Mouse (Mus musculus): ENCODE results near the gene Vav2. TPM values are rescaled to one million over a fixed set of nuclear protein-coding genes. Genes with fewer than 3 reads are reported as not detected.

The Vav2 gene
- polyA plus RNA-seq, 1 experiment: 24.6 TPM

DNA sequence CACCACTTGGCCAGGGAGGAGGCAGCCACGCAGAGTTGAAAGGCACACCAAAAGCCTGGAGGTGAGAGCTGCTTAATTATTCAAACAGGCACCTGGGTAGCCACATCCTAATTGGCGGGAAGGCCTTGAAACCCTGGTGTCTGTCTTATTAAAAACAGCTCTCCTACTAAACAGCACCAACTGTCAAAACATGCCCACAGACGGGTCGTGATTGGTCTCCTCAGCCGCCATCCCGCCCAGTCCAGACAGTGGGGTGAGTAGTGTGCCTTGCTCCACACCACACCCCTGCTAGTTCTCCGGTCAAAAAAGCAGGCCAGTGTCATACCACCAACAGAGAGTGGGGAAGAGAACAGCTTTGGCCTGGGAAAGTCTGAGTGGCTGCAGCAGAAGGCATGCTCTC, 100.5 kb downstream of the Vav2 start:
- H3K4me3 ChIP-seq (ENCODE audit: low read depth, low read length): no peak overlapping the region
- no peak overlapping the region for H3K27ac ChIP-seq (ENCODE audit: insufficient read depth, low read length)
- no peaks in the 10 kb centered on the region for H3K9me3 ChIP-seq (replicated peaks; ENCODE audit: control insufficient read depth, insufficient read depth, low read length, poor library complexity, severe bottlenecking)
- H3K27me3 ChIP-seq (ENCODE audit: control insufficient read depth, insufficient read depth, low read length, poor library complexity, severe bottlenecking): no peaks in the 10 kb centered on the region
- TF ChIP-seq CTCF (IDR thresholded peaks at IDR 0.05; ENCODE audit: low read depth, low read length) (no peak), EP300 (IDR thresholded peaks at IDR 0.05; ENCODE audit: insufficient read depth, low read depth, low read length) (no peak), POLR2A (IDR thresholded peaks at IDR 0.05; ENCODE audit: insufficient read depth, low read length) (no peak)
- H3K9ac ChIP-seq (ENCODE audit: low read depth, poor library complexity, severe bottlenecking): no peak overlapping the region
- peaks cover 5% of the 10 kb centered on the region for H3K4me1 ChIP-seq (ENCODE audit: control insufficient read depth, insufficient read depth, low read length)
- no peaks in the 10 kb centered on the region for H3K36me3 ChIP-seq (ENCODE audit: control insufficient read depth, insufficient read depth, low read length, poor library complexity, severe bottlenecking)

- no peaks in the 10 kb centered on the region for H3K9me3 ChIP-seq (replicated peaks; ENCODE audit: control insufficient read depth, insufficient read depth, low read length, poor library complexity, severe bottlenecking)
- peaks cover 7% of the 10 kb centered on the region for H3K4me1 ChIP-seq (ENCODE audit: control insufficient read depth, insufficient read depth, low read length)
- H3K27ac ChIP-seq (ENCODE audit: insufficient read depth, low read length): no peak overlapping the region
- no peak overlapping the region for H3K9ac ChIP-seq (ENCODE audit: low read depth, poor library complexity, severe bottlenecking)
- no peaks in the 10 kb centered on the region for H3K27me3 ChIP-seq (ENCODE audit: control insufficient read depth, insufficient read depth, low read length, poor library complexity, severe bottlenecking)
- no peak overlapping the region for H3K4me3 ChIP-seq (ENCODE audit: low read depth, low read length)
- no peak for TF ChIP-seq POLR2A (IDR thresholded peaks at IDR 0.05; ENCODE audit: insufficient read depth, low read length)
- TF ChIP-seq CTCF (IDR thresholded peaks at IDR 0.05; ENCODE audit: low read depth, low read length): no peak
- no peak for TF ChIP-seq EP300 (IDR thresholded peaks at IDR 0.05; ENCODE audit: insufficient read depth, low read depth, low read length)
- H3K36me3 ChIP-seq (ENCODE audit: control insufficient read depth, insufficient read depth, low read length, poor library complexity, severe bottlenecking): no peaks in the 10 kb centered on the region
Observed at GRCm38 (mm10) chr2:27324690-27325089, 102.1 kb downstream of the Vav2 start.

DNA sequence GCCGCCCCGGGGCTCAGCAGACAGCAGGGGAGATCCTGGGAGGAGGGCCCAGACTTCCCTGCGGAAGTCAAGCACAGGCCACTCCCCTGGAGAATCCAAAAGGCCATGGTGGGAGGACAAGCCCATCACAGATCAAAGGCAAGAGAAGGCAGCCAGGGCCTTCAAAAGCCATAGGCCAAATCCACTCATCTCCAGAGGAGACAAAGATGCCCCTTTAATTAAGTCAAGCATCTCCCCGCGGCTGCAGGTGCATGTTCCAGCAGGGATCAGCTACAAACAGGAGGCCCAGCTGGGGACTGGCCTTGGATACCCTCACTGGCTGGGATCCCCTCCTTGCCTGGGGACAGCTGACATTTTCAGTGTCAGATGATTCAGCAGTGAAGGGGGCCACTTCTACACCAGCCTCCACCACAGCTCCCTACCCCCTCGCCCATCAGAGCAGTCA, 105.4 kb downstream of the Vav2 start:
- no peaks in the 10 kb centered on the region for H3K36me3 ChIP-seq (ENCODE audit: control insufficient read depth, insufficient read depth, low read length, poor library complexity, severe bottlenecking)
- TF ChIP-seq EP300 (IDR thresholded peaks at IDR 0.05; ENCODE audit: insufficient read depth, low read depth, low read length) (no peak), CTCF (IDR thresholded peaks at IDR 0.05; ENCODE audit: low read depth, low read length) (no peak), POLR2A (IDR thresholded peaks at IDR 0.05; ENCODE audit: insufficient read depth, low read length) (no peak)
- H3K9me3 ChIP-seq (replicated peaks; ENCODE audit: control insufficient read depth, insufficient read depth, low read length, poor library complexity, severe bottlenecking): no peaks in the 10 kb centered on the region
- H3K27ac ChIP-seq (ENCODE audit: insufficient read depth, low read length): no peak overlapping the region; the same call in 1 of the 2 replicates
- H3K27me3 ChIP-seq (ENCODE audit: control insufficient read depth, insufficient read depth, low read length, poor library complexity, severe bottlenecking): no peaks in the 10 kb centered on the region
- H3K4me1 ChIP-seq (ENCODE audit: control insufficient read depth, insufficient read depth, low read length): peaks cover 4% of the 10 kb centered on the region
- H3K4me3 ChIP-seq (ENCODE audit: low read depth, low read length): no peak overlapping the region
- H3K9ac ChIP-seq (ENCODE audit: low read depth, poor library complexity, severe bottlenecking): no peak overlapping the region

DNA sequence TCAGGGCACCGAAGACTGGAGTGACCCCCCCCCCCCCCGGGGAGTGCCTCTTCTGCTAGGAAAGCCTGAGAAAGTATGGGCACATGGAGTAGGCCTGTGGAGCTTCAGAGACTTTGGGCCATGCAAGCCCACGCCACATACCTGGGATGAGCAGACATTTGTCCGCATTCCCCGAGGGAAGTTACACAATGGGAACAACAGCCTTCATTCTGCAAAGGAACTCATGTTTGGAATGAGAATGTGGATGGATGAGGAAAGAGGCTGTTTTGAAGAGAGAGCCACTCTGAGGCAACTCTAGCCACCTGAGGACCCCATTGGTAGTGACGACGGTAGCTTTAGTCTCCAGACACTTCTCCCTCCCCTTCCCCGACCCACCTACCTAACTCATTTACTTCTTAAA, 106.0 kb downstream of the Vav2 start:
- no peaks in the 10 kb centered on the region for H3K9me3 ChIP-seq (replicated peaks; ENCODE audit: control insufficient read depth, insufficient read depth, low read length, poor library complexity, severe bottlenecking)
- no peaks in the 10 kb centered on the region for H3K36me3 ChIP-seq (ENCODE audit: control insufficient read depth, insufficient read depth, low read length, poor library complexity, severe bottlenecking)
- H3K27me3 ChIP-seq (ENCODE audit: control insufficient read depth, insufficient read depth, low read length, poor library complexity, severe bottlenecking): no peaks in the 10 kb centered on the region
- peaks cover 4% of the 10 kb centered on the region for H3K4me1 ChIP-seq (ENCODE audit: control insufficient read depth, insufficient read depth, low read length)
- H3K9ac ChIP-seq (ENCODE audit: low read depth, poor library complexity, severe bottlenecking): no peak overlapping the region
- H3K27ac ChIP-seq (ENCODE audit: insufficient read depth, low read length): no peak overlapping the region; the same call in 1 of the 2 replicates
- no peak overlapping the region for H3K4me3 ChIP-seq (ENCODE audit: low read depth, low read length)
- no peak for TF ChIP-seq CTCF (IDR thresholded peaks at IDR 0.05; ENCODE audit: low read depth, low read length)

- Histone ChIP-seq H3K4me1 (ENCODE audit: control insufficient read depth, insufficient read depth, low read length) (peaks cover 4% of the 10 kb centered on the region), H3K27me3 (ENCODE audit: control insufficient read depth, insufficient read depth, low read length, poor library complexity, severe bottlenecking) (no peaks in the 10 kb centered on the region), H3K27ac (ENCODE audit: insufficient read depth, low read length) (no peak overlapping the region), H3K9ac (ENCODE audit: low read depth, poor library complexity, severe bottlenecking) (no peak overlapping the region), H3K9me3 (replicated peaks; ENCODE audit: control insufficient read depth, insufficient read depth, low read length, poor library complexity, severe bottlenecking) (no peaks in the 10 kb centered on the region), H3K4me3 (ENCODE audit: low read depth, low read length) (no peak overlapping the region), H3K36me3 (ENCODE audit: control insufficient read depth, insufficient read depth, low read length, poor library complexity, severe bottlenecking) (no peaks in the 10 kb centered on the region)
- TF ChIP-seq CTCF (IDR thresholded peaks at IDR 0.05; ENCODE audit: low read depth, low read length): no peak
- no peak for TF ChIP-seq POLR2A (IDR thresholded peaks at IDR 0.05; ENCODE audit: insufficient read depth, low read length)
- no peak for TF ChIP-seq EP300 (IDR thresholded peaks at IDR 0.05; ENCODE audit: insufficient read depth, low read depth, low read length)
Observed at GRCm38 (mm10) chr2:27318606-27319005, 108.2 kb downstream of the Vav2 start.

DNA sequence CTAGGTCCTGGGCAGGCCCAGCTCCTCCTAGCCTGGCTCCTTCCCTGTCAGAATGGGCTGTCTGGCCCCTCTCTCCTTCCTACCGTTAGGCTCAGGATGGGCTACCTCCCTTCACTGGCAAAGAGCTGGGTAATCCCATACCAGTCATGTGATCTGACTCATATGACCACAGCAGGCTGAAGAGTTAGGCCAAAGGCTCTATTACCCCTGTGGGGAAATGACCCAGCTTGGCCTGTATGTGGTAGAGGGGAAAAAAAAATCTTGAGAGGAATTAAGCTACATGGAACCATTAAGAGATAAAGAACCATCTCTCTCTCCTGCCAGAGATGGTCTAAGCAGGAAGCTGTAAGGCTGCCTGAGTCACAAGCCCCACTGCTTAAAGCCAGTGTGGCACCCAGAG, 108.6 kb downstream of the Vav2 start:
- no peak overlapping the region for H3K4me3 ChIP-seq (ENCODE audit: low read depth, low read length)
- H3K27me3 ChIP-seq (ENCODE audit: control insufficient read depth, insufficient read depth, low read length, poor library complexity, severe bottlenecking): no peaks in the 10 kb centered on the region
- no peak overlapping the region for H3K9ac ChIP-seq (ENCODE audit: low read depth, poor library complexity, severe bottlenecking)
- TF ChIP-seq EP300 (IDR thresholded peaks at IDR 0.05; ENCODE audit: insufficient read depth, low read depth, low read length) (no peak), CTCF (IDR thresholded peaks at IDR 0.05; ENCODE audit: low read depth, low read length) (no peak), POLR2A (IDR thresholded peaks at IDR 0.05; ENCODE audit: insufficient read depth, low read length) (no peak)
- H3K36me3 ChIP-seq (ENCODE audit: control insufficient read depth, insufficient read depth, low read length, poor library complexity, severe bottlenecking): no peaks in the 10 kb centered on the region
- no peaks in the 10 kb centered on the region for H3K9me3 ChIP-seq (replicated peaks; ENCODE audit: control insufficient read depth, insufficient read depth, low read length, poor library complexity, severe bottlenecking)
- no peak overlapping the region for H3K27ac ChIP-seq (ENCODE audit: insufficient read depth, low read length)
- peaks cover 4% of the 10 kb centered on the region for H3K4me1 ChIP-seq (ENCODE audit: control insufficient read depth, insufficient read depth, low read length)

All from ES-Bruce4 (cell line).